Mouse (Mus musculus): ENCODE measurements around the gene Rtl9.
A peak's percentile ranks its signal among the peaks of the same experiment; 100 is the strongest.

The Rtl9 gene

DNA sequence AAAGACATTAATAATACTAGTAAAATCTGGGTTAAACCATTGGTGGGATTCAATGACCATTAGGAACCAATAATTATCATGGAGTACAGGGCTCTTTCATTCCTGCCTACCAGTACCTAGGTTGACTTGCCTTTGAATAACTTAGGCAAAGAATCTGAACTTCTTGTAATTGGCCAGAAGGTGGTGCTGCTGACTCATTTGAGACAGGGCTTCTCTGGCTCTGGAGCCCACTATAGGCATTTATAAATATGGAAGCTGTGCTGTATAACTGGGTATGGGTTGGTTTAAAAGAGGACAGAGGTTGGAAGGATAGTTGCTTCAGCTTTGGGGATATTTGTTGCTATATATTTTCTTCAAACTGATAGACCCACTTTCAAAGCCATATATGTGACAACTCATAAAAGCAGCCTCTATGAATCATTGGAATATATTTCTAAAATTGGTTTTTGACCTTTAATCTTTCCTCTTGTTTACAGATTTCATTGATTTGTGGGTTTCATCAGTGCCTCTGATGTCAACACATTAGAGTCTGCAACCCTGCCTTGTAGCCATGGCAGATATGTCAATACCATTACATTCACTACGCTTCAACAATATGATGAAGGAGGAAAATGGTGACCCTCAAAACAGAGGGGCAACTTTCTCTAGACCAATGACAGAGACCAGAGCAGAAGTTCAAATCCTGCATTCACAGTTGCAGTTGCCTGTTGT, at the start of gene Rtl9:
Rtl9 (plus strand) TSS at position 551 of the 711 bp plus-strand sequence.
- DNase-seq (ENCODE audit: low read depth, low spot score): peak; percentile 5

DNA sequence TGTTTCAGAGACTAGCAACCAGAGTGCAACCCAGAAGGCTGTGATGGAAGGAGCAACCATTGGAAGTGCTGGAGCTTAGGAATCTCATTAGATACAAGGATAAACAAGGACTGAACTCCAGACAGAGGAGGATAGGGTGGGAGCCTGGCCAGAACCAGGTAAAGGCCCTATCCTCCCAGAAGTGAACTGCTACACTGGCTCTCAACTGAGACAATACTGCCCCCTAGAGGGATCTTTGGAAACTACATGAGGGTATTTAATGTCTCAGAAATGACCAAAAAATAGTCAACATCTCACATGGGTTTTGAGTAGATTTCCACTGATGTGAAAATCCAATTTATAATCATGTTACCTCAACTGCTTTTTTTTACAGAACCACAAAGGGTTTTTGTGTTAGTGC, 47.9 kb upstream of the Rtl9 start:
- DNase-seq (ENCODE audit: low read depth, low spot score): peak; percentile 22

DNA sequence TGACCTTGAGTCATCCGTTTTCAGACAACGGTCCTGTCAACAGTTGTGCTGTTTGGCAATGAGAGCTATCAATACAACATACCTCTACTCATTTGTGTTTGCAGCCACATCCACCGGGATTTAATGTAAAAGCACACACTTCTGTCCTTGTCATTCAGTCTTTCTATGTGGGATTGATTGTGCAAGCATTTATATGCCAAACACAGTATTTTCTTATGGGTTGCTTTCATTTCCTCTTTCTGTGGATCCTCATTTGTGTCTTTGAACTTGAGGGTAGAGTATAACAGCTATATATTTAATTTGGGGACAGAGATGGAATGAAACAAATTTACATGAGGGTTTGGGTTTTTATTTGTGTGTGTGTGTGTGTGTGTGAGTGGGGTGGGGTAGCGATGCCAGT, 47.5 kb upstream of the Rtl9 start:
- DNase-seq (ENCODE audit: low read depth, low spot score): no peak

DNA sequence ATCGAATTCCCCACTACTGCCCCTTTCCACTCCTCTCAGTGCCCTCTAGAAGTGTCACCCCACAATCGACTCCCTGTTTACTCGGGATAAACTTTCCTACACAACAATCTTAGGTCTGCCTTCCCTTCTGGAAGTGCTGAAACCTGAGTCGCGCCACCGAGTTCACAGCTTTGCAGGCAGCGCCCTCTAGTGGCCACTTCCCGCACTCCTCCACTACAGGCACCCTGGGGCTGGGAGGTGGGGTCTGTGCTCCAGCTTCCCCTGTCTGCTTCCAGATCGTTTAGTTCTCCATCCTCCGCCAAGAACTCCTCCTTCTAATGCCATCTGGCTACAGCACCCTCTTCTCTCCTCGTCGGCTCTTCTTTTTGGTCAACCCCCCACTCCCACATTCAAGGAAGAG, 40.6 kb upstream of the Rtl9 start:
- DNase-seq (ENCODE audit: low read depth, low spot score): peak; percentile 50

DNA sequence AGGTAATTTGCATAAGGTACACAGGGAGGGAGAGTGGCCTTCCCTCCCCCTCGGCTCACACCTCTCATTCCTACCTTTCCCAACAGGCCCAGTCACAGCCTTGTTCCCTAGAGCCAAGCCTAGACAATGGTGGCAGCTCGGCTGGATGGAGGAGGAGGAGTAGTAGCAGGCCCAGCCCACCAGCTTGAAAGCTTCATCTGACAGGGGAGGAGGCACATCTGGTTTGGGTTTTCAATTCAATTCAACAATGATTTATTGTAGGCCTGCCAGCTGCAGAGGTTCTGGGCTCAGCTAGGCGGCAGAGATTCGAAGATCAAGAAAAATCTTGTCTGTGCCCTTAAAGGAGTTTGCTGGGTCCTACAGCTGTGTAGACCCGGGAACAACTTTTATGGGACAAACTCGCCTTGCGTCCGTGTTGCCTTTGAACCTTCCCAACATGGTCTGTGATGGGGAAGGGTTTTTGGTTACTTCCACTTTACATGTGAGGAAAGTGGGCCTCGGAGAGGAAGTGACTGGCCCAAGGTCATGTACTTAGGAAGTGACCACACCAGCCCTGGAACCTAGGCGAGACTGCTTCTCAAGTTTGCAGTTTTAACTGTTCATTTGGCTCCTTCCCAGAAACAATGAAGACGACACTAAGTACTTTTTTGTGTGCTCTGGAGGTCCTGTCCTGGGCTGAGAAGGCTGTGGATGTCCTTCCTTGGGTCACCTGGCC, 36.6 kb upstream of the Rtl9 start:
- peak; percentile 30 for DNase-seq (ENCODE audit: low read depth, low spot score)

DNA sequence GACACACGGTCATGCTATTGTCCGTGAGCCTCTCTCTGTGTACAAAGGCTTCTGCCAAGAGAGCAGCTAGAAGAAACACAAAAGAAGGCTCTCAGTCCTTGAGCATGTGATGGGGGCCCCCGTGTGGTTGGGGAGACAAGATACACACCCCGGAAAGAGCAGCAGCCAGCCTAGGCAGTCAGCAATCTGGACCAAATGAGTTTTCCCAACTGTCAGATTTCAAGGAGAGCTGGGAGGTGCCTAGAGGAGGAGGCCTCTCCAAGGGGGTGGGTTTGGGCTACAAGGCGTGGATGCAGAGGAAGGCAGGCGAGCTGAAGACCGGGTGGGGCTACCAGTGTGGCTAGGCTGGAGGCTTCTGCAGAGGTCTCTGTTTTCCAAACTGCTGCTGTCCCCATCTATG, 35.6 kb upstream of the Rtl9 start:
- DNase-seq (ENCODE audit: low read depth, low spot score): no peak

DNA sequence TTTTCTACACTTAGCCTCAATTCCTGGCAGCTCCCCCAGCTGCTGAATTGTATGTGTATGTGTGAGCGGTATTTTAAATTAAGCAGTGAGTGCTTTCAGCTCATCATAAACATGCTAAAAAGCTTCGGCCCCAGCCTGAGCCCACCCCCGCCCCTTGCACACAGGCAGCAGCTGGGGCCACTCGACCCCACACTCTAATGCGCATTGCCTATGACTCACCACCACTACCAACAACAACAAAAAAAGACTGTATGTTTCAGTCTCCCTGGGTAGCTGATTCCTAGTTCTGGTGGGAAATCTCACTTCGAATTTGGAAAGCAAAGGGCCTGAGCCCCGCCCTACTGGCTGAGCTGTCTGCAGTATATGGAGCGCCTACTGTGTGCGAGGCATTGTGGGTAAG, 35.1 kb upstream of the Rtl9 start:
- DNase-seq (ENCODE audit: low read depth, low spot score): no peak

DNA sequence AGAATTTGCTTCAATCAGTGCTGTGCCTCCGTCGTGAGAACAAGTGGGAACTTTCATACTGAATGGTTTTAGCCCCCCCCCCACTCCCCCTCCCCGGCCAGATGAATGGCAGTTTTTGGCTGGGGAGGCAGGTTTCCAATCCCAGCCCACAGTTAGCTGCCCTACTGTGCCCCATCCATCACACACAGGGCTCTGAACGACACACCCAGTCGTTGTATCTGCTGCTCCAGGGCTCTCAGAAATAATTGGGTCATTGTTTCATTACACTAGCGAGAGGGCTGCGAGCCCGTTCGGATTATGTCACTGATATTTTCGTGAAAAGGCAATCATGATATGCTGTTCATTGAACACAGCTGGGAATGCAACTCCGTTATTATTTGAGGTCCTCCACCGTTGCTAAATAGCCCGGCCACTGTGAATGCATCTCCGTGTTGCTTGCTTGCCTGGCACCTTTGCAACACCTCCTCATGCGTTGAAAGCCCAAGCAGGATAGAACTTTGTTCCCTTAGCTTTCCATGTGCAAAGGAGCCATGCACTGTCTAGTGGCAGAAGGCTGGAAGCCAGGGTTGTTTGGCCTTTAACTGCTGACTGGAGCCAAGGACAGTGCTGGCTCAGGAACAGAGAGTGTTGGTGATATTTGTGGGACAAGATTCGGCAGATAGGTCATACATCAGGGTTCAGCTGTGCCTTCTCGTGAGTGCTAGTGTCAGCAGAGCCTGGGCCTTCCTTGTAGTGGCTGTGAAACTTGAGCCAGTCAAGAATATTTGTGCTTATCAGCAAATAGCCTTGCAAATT, 32.9 kb upstream of the Rtl9 start:
- no peak for DNase-seq (ENCODE audit: low read depth, low spot score)

DNA sequence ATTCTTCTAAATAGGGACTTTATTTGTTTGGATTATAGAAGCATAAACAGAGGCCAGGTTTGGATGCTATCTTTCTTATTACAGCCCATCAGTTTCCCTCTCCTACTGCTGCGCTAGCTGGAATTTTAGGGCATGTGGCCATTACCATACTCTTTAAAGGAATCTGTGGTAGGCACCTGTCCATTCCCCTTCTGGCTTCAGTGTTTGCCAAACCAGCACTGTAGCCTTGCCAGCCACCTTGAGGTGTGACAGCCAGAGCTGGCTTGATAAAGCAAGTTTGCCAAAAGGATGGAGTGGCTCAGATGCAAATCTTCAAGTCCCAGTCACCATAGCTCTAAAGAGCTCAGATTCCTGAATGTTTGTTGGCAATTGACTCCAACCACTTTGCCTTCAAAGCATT, 32.3 kb upstream of the Rtl9 start:
- no peak for DNase-seq (ENCODE audit: low read depth, low spot score)

DNA sequence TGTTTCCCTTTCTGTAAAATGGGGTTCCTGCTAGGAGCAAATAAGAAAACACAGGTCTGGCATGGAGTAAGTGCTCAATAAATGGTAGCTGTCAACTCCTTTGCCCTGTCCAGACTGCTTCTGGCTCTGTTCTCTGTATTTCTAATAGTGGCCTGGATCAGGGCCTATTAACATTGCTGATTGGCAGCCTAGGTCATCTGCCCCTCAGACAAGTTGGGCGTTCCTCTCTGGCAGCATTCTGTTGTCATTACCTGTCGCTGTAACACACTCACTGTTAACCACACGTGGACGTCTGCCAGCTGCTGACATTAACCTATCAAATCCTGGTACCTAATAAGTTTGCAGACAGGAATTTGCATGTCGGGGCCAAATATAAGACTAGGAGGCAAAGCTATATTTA, 31.8 kb upstream of the Rtl9 start:
- DNase-seq (ENCODE audit: low read depth, low spot score): no peak

DNA sequence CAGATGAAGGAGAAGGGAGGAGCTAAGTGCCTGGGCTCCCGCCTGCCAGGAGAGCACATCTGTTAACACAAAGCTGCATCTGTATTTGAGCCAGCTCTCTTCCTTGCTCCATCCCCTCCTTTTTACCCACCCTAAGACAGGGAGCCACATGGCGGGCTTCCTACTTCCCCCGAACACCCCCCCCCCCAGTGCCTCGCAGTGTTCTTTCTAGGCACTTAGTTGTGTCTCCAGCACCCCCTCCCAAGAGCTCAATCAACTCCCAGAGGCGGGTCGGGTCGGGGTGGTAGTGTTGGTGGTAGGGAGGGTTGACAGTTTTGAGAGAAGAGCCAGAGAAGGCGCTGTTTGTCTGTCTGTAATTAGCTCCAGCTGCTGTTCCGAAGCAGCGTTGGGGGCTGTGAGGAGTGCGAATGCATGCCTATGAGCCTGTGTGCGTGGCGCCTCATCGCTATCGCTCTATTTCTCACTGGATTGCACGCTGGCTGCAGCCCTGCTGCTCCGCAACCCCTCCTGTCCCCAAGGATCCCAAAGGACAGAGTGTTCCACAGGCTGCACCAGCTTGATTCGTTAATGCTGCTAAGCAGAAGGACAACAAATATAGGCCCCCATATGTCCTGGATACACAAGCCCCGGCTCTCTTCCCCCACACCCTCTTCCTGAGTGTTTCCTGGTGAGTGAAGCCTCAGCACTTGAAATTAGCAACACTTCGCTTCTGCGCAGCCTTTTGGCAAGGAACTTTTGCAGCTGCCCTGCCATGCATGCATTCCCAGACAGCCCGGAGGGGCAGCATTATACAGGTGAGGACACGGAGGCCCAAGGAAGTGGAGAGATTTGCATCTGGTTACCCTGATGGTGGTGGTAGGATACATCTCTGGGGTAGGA, 18.7 kb upstream of the Rtl9 start:
- no peak for DNase-seq (ENCODE audit: low read depth, low spot score)

DNA sequence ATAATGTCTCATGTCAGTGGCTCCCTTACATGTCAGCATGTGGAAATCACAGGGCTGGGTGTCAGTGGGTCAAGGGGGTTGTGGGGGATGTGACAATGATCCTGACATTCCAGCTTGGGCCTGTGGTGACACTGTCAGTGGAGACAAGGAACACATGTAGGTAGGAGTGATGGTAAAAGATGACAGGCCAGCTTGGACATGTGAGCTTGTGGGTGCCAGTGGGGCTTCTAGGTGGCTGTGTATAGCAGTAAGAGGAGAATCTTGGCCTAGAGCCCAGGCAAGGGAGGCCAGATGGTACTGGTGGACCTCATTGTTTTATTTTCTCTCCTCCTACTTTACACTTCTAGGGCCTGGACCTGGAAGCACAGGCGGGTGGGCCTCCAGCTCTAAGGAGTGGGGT, 16.7 kb upstream of the Rtl9 start:
- DNase-seq (ENCODE audit: low read depth, low spot score): no peak

DNA sequence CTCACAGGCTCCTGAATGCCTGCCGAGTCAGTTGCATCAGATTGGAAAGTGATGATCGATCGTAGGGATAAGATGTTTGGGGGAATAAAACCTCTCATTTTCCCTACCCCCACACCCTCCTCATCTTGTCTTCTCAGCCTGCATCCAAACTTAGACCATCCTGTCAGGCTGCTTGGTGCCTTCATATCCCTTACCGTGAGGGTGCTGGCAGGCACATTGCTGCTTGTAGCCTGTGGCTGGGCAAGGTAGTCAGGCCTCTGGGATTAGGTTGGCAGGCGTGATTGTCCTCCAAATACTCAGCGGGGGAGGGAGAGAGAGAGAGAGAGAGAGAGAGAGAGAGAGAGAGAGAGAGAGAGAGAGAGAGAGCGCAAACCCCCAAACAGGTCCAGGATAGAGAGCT, 11.2 kb upstream of the Rtl9 start:
- DNase-seq (ENCODE audit: low read depth, low spot score): no peak

DNA sequence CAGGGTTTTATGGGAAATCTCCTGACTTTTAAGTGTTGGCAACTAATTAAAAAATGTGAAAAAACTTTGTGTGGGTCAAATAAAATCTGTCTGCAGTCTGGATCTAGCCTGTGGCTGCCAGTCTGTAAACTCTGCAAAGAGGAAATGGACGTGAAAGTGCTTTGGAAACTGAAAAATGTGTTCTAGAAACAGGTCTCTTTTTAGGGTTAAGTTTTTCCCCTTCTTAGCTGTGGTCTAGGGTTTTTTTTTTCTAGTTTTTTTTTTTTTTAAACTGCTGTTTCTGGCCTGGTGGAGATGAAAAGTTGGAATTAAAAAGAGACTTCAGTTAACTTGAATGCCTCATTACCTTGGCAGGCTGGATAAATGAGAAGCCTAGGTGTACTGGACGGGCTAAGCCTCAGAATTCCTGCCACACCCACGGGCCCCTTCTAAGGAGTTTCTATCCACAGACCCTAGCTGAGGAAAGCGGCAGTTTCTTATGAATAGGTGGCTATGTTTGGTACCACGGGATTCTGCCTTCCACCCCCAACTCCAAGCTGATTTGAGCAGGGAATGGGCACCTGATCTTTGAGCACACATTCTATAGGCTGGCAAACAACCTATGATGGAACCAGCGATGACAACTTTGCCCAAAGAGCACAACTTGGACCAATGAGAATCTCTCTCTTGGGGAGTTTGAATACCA, 8.3 kb upstream of the Rtl9 start:
- no peak for DNase-seq (ENCODE audit: low read depth, low spot score)

DNA sequence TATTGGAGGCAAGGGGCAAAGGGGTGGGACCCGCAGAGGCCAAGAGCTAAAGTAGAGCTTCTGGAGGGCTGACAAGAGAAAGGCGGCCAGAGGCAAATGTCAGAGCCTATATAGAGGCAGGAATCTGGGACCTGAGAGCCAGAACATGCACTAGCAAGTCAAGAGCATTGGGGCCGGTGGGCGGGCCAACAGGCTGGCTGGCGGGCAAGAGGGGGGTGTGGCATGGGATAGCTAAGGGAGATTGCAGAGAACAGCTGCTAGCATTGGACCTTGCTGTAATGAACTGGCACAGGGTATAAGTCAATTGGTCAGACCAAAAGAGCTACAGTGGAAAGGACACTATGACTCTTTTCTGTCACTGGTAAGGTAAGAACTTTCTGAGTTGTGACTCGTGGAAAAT, 1.8 kb upstream of the Rtl9 start:
- no peak for DNase-seq (ENCODE audit: low read depth, low spot score)

DNA sequence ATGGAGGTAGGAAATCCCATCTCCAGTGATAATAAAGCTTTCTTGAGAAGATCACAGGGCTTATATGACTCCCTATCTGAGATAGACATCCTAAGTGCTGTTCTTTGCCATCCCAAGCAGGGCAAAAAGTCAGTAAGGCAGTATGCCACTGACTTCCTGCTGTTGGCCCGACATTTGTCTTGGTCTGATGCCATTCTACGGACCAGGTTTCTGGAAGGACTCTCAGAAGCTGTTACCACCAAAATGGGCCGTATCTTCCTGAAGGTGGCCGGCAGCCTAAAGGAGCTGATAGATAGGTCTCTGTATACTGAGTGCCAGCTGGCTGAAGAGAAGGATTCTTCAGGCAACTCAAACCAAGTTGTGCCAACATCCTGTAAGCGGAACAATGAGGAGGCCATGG, 3.8 kb downstream of the Rtl9 start:
- no peak for DNase-seq (ENCODE audit: low read depth, low spot score)

DNA sequence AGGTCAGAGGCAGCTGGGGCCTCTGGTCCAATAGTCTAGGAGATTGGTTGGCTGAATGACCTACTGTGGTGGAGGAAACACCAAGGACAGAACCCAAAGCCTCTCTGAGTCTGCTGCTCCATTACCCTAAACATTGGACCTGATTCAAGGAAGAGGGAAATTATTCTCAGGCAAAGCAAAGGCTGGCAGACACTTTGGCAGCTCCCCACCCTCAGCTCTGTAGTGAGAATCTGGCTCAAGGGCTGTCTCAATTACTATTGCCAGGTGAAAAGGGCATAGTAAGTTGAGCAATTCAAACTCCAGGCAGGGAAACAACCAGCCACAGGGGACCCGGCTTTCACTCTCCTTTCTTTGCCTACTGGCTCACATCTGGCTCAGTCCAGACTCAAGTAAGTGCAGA, 6.5 kb downstream of the Rtl9 start:
- no peak for DNase-seq (ENCODE audit: low read depth, low spot score)

DNA sequence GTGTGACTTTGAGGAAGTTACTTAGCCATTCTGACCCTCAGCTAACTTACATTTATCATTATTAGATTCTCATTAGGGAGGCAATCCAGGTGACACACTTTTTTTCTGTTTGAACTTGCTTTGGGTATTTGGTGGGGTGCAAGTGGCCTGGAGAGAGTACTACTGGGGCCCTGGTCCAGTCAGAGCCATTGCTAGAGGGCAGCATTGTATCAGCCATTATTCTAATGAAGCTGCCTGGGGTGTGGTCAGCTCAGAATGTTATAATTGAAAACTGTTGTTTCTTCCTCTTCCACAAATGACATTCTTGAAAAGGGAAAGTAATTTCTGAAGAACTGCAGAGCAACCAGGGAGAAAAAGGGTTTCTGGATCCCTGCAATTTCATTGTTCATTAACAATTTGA, 13.2 kb downstream of the Rtl9 start:
- no peak for DNase-seq (ENCODE audit: low read depth, low spot score)

All from embryo, embryonic 11.5 days (tissue).